Mouse (Mus musculus): ENCODE data around the gene Nme3. TPM values are rescaled to one million over a fixed set of nuclear protein-coding genes. Genes with fewer than 3 reads are reported as not detected.

Nme3 gene
- total RNA-seq (2023) = 16.7 to 22.9 TPM (median 20.5 TPM) in 4 replicates

DNA sequence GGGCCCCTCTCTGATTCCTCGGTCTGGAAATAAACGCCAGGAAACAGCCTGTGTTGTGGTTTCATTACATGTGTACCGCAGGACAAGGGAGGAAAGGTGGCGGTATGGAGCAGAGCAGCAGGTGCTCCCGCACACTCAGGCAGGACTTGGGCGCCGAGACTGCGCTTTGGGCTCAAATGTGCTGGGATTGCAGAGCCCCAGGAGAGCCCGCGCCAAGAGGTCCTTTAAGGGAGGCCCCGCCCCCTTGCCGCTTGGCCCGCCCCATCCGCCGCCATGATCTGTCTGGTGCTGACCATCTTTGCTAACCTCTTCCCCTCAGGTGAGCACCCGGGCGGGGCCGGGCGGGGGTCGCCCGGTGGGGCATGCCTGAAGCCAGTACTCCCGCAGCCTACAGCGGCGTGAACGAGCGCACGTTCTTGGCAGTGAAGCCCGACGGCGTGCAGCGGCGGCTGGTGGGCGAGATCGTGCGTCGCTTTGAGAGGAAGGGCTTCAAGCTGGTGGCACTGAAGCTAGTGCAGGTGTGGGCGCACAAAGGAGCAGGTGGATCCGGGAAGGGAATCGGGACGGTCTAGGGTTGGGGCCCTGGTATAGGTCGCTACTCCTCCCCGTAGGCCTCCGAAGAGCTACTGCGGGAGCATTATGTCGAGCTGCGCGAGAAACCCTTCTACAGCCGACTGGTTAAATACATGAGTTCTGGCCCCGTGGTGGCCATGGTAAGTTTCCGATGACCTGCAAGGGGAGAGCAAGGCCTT, at the start of gene Nme3:
Gene Nme3, plus strand, starts transcription at position 260 of the 752 bp plus-strand sequence.

DNA sequence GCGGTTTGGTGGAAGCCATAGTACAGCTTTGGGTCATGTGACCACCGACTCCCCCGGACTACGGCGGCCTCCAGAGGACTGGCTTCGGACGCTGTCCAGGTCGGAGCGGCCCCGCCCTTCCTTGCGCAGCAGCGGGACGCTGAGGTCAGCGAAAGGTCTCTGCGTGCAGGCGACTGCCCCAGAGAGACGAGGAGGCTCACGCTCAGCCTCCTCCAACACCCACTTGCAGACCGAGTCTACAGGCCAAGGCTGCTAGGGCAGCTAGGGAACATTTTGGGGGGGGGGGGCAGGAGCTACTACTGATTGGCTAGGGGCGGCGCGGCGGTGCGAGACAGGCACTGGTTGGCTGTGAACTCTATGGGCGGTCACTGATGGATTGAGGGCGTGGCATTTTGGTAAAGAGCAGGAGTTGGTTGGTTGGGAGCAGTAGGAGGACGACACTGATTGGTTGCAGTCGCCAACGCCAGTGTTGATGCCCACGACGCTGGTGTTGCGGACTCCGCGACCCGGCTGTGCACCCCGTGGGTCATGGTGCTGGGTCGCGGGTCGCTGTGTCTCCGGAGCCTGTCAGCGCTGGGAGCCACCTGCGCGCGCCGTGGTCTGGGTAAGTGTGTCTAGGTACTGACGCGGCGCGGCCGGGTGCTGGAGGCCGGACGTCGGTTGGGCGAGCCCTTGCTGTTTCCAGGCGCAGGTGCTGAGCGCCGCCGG, 46.1 kb upstream of the Nme3 start, which contains the start of gene Fahd1:
Gene Fahd1, minus strand, starts transcription at position 300 of the 708 bp plus-strand sequence.

DNA sequence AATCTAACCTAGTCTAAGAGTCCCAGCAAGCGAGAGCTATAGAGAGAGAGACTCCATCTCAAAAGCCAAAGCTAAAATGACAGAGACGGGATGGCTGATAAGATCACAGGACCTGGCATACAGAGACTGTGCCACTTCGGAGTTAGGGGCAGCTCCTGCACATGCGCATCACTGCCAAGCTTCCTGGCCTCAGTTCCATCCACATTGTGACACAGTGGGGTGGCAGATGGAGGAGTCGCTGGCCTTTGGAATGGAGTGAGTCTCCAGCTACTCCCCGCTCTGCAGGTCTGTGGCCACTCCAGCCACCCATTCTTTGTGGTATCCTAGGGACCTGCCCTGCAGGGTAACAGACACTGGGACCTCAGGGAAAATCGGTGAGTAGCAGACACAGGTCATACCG, 30.5 kb upstream of the Nme3 start, which contains the start of gene Igfals:
Gene Igfals, plus strand, starts transcription at position 222 of the 400 bp plus-strand sequence.

DNA sequence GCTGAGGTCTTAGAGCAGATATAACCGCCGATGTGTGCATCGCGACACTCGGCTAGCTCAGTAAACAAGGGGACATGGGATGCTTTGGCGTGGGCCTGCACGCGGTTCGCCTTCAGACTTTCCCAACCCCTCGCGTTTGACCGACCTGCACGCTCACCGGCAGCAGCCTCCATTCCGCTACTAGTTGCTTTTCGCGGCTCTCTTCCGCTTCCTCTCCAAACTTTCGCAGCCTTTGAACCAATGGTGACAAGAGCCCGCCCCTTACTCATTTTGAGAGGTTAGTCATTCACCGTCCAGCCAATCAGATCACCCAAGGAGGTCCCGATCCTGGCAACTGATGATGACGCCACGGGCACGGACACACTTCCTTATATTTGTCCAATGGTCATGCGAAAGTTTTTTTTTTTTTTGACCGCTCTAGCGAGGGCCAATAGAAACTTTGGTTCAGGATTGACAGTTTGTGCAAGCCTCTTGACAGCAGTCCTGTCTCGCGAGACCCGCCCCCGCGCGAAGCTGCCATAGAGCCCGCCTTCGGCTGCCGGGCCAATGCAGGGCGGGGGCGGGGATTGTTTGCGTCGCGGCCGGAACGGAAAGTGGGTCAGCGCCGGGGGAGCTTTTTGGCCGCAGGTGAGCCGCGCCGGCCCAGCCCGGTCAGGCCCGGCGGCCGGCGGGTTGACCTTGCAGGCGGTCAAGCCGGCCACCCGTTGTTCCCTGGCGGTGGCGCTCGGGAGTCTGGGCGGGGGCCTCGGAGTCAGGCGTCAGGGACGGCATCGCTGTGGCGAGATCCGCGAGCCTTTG, 10.0 kb upstream of the Nme3 start, which contains the start of the genes Nubp2 and Spsb3:
Gene Nubp2, minus strand, starts transcription at position 216 of the 798 bp plus-strand sequence.
Gene Spsb3, plus strand, starts transcription at position 510 of the 798 bp plus-strand sequence.

DNA sequence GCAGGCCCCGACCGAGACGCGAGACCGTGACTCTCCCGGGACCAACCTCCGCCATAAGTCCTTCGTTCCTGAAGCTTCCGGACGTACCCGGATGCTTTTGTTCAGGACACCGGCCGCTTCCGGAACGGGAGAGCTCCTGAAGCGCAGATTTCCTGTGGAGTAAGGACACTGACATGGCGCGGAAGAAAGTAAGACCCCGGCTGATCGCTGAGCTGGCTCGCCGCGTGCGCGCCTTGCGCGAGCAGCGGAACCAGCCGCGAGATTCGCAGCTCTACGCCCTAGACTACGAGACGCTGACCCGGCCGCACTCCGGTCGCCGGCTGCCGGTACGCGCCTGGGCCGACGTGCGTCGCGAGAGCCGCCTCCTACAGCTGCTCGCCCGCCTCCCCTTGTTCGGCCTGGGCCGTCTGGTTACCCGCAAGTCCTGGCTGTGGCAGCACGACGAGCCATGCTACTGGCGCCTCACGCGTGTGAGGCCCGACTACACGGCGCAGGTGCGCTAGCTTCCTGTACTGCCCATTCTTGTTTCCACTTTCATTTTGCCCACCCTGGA, 1.2 kb upstream of the Nme3 start, which contains the start of the genes Eme2 and Mrps34:
Gene Eme2, minus strand, starts transcription at position 93 of the 553 bp plus-strand sequence.
Gene Mrps34, plus strand, starts transcription at position 122 of the 553 bp plus-strand sequence.

DNA sequence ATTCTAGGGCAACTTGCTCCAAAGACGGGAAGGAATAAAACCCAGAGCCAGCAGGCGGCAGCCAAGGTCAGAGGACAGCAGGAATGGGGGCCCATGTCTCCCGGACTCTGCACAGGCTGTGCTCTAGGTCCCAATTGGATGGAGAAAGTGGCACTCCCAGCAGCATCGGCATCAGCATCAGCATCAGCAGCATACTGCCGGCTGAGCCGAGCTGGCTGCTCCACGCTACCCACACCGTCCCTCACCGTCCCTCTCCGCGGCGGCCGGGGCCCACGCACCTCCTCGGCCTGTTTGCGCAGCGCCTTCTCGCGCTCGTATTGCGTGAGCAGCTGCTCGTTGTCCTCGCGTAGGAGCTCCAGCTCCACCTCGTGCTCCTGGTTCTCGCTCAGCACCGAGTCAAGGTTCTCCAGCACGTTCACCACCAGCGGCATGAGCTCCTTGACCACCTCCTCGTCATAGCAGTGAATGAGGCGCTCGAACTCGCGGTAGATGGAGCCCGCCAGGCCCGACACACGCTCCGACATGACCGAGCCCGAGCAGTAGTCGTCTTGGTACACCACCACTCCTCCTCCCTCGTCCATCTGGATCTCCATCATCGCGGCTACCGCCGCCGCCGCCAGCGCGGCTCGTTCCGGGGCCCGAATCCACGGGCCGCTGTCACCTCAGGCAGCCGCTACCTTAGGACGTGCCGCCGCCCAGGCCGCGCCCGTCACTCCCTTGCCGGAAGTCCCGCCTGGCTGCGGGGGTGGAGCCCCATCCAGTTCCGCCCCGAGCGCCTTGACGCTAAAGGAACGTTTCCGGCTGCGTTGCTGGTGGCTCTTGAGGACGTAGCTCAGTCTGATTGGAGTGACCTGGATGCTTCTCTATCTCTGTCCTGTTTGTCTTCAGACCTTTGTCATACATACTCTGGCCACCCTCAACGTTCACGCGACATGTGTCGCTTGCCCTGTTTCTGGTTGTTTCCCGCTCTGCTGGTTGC, 40.2 kb downstream of the Nme3 start, which contains the start of gene Mapk8ip3:
Gene Mapk8ip3, minus strand, starts transcription at position 719 of the 979 bp plus-strand sequence.

Other genes with a start within 250 kb of the Nme3 start
- 0.41 to 0.48 TPM in 2 of 4 replicates, not detected in the others for gene Slc9a3r2, start 246.2 kb upstream of the Nme3 start, total RNA-seq (2023)
- gene Npw, start 238.0 kb upstream of the Nme3 start, total RNA-seq (2023) = not detected in 4 replicates
- gene Zfp598, start 226.8 kb upstream of the Nme3 start, total RNA-seq (2023) = 54.6 to 60.8 TPM (median 56.6 TPM) in 4 replicates
- not detected in 4 replicates for gene Syngr3, start 206.5 kb upstream of the Nme3 start, total RNA-seq (2023)
- gene Gfer, start 200.3 kb upstream of the Nme3 start, total RNA-seq (2023) = 12.9 to 22.3 TPM (median 19.2 TPM) in 4 replicates
- gene Noxo1, start 200.3 kb upstream of the Nme3 start, total RNA-seq (2023) = 5.5 to 8.2 TPM (median 5.8 TPM) in 4 replicates
- gene Tbl3, start 188.8 kb upstream of the Nme3 start, total RNA-seq (2023) = 27.5 to 42.8 TPM (median 32.7 TPM) in 4 replicates
- not detected in 4 replicates for gene Rnf151, start 178.4 kb upstream of the Nme3 start, total RNA-seq (2023)
- gene Rps2, start 178.4 kb upstream of the Nme3 start, total RNA-seq (2023) = 1,219 to 1,283 TPM (median 1,236 TPM) in 4 replicates
- gene Ndufb10, start 172.0 kb upstream of the Nme3 start, total RNA-seq (2023) = 67.0 to 84.4 TPM (median 75.9 TPM) in 4 replicates
- 1.6 TPM in 1 of 4 replicates, not detected in the others for gene Rpl3l, start 168.7 kb upstream of the Nme3 start, total RNA-seq (2023)
- gene Msrb1, start 159.9 kb upstream of the Nme3 start, total RNA-seq (2023) = 32.3 to 40.3 TPM (median 34.7 TPM) in 4 replicates
- not detected in 4 replicates for gene Hs3st6, start 143.5 kb upstream of the Nme3 start, total RNA-seq (2023)
- gene Meiob, start 92.2 kb upstream of the Nme3 start, total RNA-seq (2023) = not detected in 4 replicates
- 29.2 to 37.9 TPM (median 31.8 TPM) in 4 replicates for gene Hagh, start 56.4 kb upstream of the Nme3 start, total RNA-seq (2023)
- 1.6 to 2.9 TPM (median 2.5 TPM) in 4 replicates for gene Fahd1, start 46.1 kb upstream of the Nme3 start, total RNA-seq (2023)
- 0.45 to 0.72 TPM (median 0.59 TPM) in 4 replicates for gene Igfals, start 30.5 kb upstream of the Nme3 start, total RNA-seq (2023)
- gene Nubp2, start 10.2 kb upstream of the Nme3 start, total RNA-seq (2023) = 53.9 to 62.6 TPM (median 58.4 TPM) in 4 replicates
- gene Spsb3, start 9.9 kb upstream of the Nme3 start, total RNA-seq (2023) = 22.1 to 30.5 TPM (median 28.7 TPM) in 4 replicates
- gene Eme2, start 1.4 kb upstream of the Nme3 start, total RNA-seq (2023) = 65.3 to 77.7 TPM (median 72.9 TPM) in 4 replicates
- gene Mrps34, start 1.4 kb upstream of the Nme3 start, total RNA-seq (2023) = 27.2 to 32.9 TPM (median 29.8 TPM) in 4 replicates
- gene Mapk8ip3, start 40.5 kb downstream of the Nme3 start, total RNA-seq (2023) = 208 to 219 TPM (median 213 TPM) in 4 replicates
- 26.3 to 41.9 TPM (median 33.7 TPM) in 4 replicates for gene Jpt2, start 64.2 kb downstream of the Nme3 start, total RNA-seq (2023)
- gene Cramp1l, start 119.3 kb downstream of the Nme3 start, total RNA-seq (2023) = 34.2 to 39.7 TPM (median 38.7 TPM) in 4 replicates
- gene Ift140, start 119.6 kb downstream of the Nme3 start, total RNA-seq (2023) = 65.2 to 73.5 TPM (median 69.5 TPM) in 4 replicates
- not detected in 4 replicates for gene Tmem204, start 187.1 kb downstream of the Nme3 start, total RNA-seq (2023)
- 30.7 to 41.3 TPM (median 35.3 TPM) in 4 replicates for gene Telo2, start 219.5 kb downstream of the Nme3 start, total RNA-seq (2023)
- gene Ptx4, start 224.3 kb downstream of the Nme3 start, total RNA-seq (2023) = 0.39 TPM in 1 of 4 replicates, not detected in the others
- gene Clcn7, start 236.9 kb downstream of the Nme3 start, total RNA-seq (2023) = 41.6 to 48.1 TPM (median 42.1 TPM) in 4 replicates

Data from B cell, adult 62 days (primary cell).